Mouse (Mus musculus) MEL (cell line): ENCODE measurements at regions not wholly inside any gene's neighbourhood (a gene's known extent, or its start where the extent isn't known, plus 50 kb on each side); places are given as distances from the start of the nearest gene placed in this dataset.

Experiments used
- DNase-seq: peaks from one replicate; pipeline ENCODE4 v3.0.0; 2011; ENCODE audit warnings: low read depth, low spot score
- H3K27ac ChIP-seq: 2 replicates; pipeline ENCODE4 v1.5.1; 2012; ENCODE audit warnings: low read depth, mild to moderate bottlenecking, control low read depth, low read length, moderate library complexity; ENCODE audit not compliant: control insufficient read depth
- H3K27me3 ChIP-seq, 2 experiments: fragments of 150-350 bp in 1 of 2; sonication (generic) in 1 of 2; 2 replicates each; pipeline ENCODE4 v1.6.1; 2012; ENCODE audit warnings: low read length in 2 of 2, mild to moderate bottlenecking in 2 of 2, improper control_type of control experiment in 1 of 2, moderate library complexity in 1 of 2; ENCODE audit not compliant: insufficient read depth in 2 of 2, control insufficient read depth in 1 of 2
- H3K36me3 ChIP-seq, 2 experiments: 2 replicates each; pipeline ENCODE4 v1.6.1; 2012 to 2014; ENCODE audit warnings: low read length in 2 of 2, improper control_type of control experiment in 1 of 2, inconsistent platforms in 1 of 2, mild to moderate bottlenecking in 1 of 2; ENCODE audit not compliant: insufficient read depth in 2 of 2, control insufficient read depth in 1 of 2
- H3K4me1 ChIP-seq, 2 experiments: fragments of 150-350 bp in 1 of 2; sonication (generic) in 1 of 2; 2 replicates each; pipeline ENCODE4 v1.6.1; 2012; ENCODE audit warnings: low read length in 2 of 2, improper control_type of control experiment in 1 of 2, mild to moderate bottlenecking in 1 of 2; ENCODE audit not compliant: insufficient read depth in 2 of 2, control insufficient read depth in 1 of 2
- H3K4me3 ChIP-seq, 2 experiments: fragments of 150-350 bp in 1 of 2; sonication (generic) in 1 of 2; 2 replicates each; pipeline ENCODE4 v1.5.1; 2012; ENCODE audit warnings: low read depth in 2 of 2, low read length in 2 of 2, mild to moderate bottlenecking in 2 of 2, moderate library complexity in 2 of 2, control low read depth in 1 of 2, improper control_type of control experiment in 1 of 2; ENCODE audit not compliant: control insufficient read depth in 1 of 2, insufficient read depth in 1 of 2
- H3K79me2 ChIP-seq: 2 replicates; pipeline ENCODE4 v1.6.1; 2012; ENCODE audit warnings: mild to moderate bottlenecking, low read length, moderate library complexity; ENCODE audit not compliant: control insufficient read depth, poor library complexity, insufficient read depth
- H3K9ac ChIP-seq: 2 replicates; pipeline ENCODE4 v1.6.1; 2012; ENCODE audit warnings: low read depth, mild to moderate bottlenecking, control low read depth, low read length, moderate library complexity; ENCODE audit not compliant: control insufficient read depth, poor library complexity, severe bottlenecking
- H3K9me3 ChIP-seq: fragments of 150-350 bp; sonication (generic); replicated peaks from 2 replicates; pipeline ENCODE4 v1.6.1; 2012; ENCODE audit warnings: mild to moderate bottlenecking, low read length, improper control_type of control experiment, moderate library complexity; ENCODE audit not compliant: insufficient read depth
- CHD2 ChIP-seq: IDR thresholded peaks from 2 replicates; pipeline ENCODE4 v1.6.1; 2011; ENCODE audit warnings: low read length, improper control_type of control experiment
- CTCF ChIP-seq, 3 experiments: IDR thresholded peaks in 2 of 3; conservative IDR thresholded peaks in 1 of 3; 2 replicates each; pipeline ENCODE4 v1.5.1; 2011 to 2012; ENCODE audit warnings: low read length in 3 of 3, low read depth in 2 of 3, mild to moderate bottlenecking in 2 of 3, improper control_type of control experiment in 1 of 3, inconsistent platforms in 1 of 3, mixed read lengths in 1 of 3, moderate library complexity in 1 of 3; ENCODE audit not compliant: control insufficient read depth in 1 of 3, insufficient read depth in 1 of 3, poor library complexity in 1 of 3, severe bottlenecking in 1 of 3
- E2F4 ChIP-seq: IDR thresholded peaks from 2 replicates; pipeline ENCODE4 v1.6.1; 2011; ENCODE audit warnings: low read depth, low read length, improper control_type of control experiment, borderline replicate concordance
- ETS1 ChIP-seq: IDR thresholded peaks from 2 replicates; pipeline ENCODE4 v1.6.1; 2012; ENCODE audit warnings: low read depth, mild to moderate bottlenecking, inconsistent platforms, low read length, improper control_type of control experiment, moderate library complexity
- HCFC1 ChIP-seq: IDR thresholded peaks from 2 replicates; pipeline ENCODE4 v1.6.1; 2012; ENCODE audit warnings: low read depth, mild to moderate bottlenecking, inconsistent platforms, low read length, improper control_type of control experiment, moderate library complexity
- JUND ChIP-seq: IDR thresholded peaks from 2 replicates; pipeline ENCODE4 v1.6.1; 2011; ENCODE audit warnings: low read depth, mild to moderate bottlenecking, improper control_type of control experiment, low read length
- MAFK ChIP-seq: IDR thresholded peaks from 2 replicates; pipeline ENCODE4 v1.6.1; 2011; ENCODE audit warnings: low read depth, mild to moderate bottlenecking, low read length, improper control_type of control experiment, borderline replicate concordance
- MAX ChIP-seq: IDR thresholded peaks from 2 replicates; pipeline ENCODE4 v1.6.1; 2011; ENCODE audit warnings: low read length, improper control_type of control experiment
- MAZ ChIP-seq: IDR thresholded peaks from 2 replicates; pipeline ENCODE4 v1.6.1; 2012; ENCODE audit warnings: low read depth, mild to moderate bottlenecking, inconsistent platforms, low read length, improper control_type of control experiment
- MXI1 ChIP-seq: IDR thresholded peaks from 2 replicates; pipeline ENCODE4 v1.6.1; 2011; ENCODE audit warnings: mild to moderate bottlenecking, low read depth, low read length, improper control_type of control experiment
- MYB ChIP-seq: IDR thresholded peaks from 2 replicates; pipeline ENCODE4 v1.6.1; 2011; ENCODE audit warnings: mild to moderate bottlenecking, low read depth, low read length, improper control_type of control experiment
- MYC ChIP-seq: IDR thresholded peaks from 2 replicates; pipeline ENCODE4 v1.6.1; 2011; ENCODE audit warnings: low read depth, mild to moderate bottlenecking, low read length, improper control_type of control experiment, moderate library complexity
- NELFE ChIP-seq: IDR thresholded peaks from 2 replicates; pipeline ENCODE4 v1.6.1; 2011; ENCODE audit warnings: low read depth, low read length, improper control_type of control experiment
- POLR2A ChIP-seq, 2 experiments: IDR thresholded peaks; 2 replicates each; pipeline ENCODE4 v1.6.1; 2011 to 2012; ENCODE audit warnings: low read length in 2 of 2, mild to moderate bottlenecking in 2 of 2, control low read depth in 1 of 2, improper control_type of control experiment in 1 of 2, low read depth in 1 of 2, moderate library complexity in 1 of 2; ENCODE audit not compliant: control insufficient read depth in 1 of 2, insufficient read depth in 1 of 2, poor library complexity in 1 of 2
- POLR2AphosphoS5 ChIP-seq: IDR thresholded peaks from 2 replicates; pipeline ENCODE4 v1.6.1; 2012; ENCODE audit warnings: low read depth, borderline replicate concordance, mild to moderate bottlenecking, inconsistent platforms, low read length, moderate library complexity, mixed read lengths
- RCOR1 ChIP-seq: IDR thresholded peaks from 2 replicates; pipeline ENCODE4 v1.6.1; 2012; ENCODE audit warnings: low read depth, mild to moderate bottlenecking, inconsistent platforms, low read length, improper control_type of control experiment
- TAL1 ChIP-seq: IDR thresholded peaks from 2 replicates; pipeline ENCODE4 v1.6.1; 2012; ENCODE audit warnings: mild to moderate bottlenecking, inconsistent platforms, low read length, moderate library complexity, mixed read lengths
- TBP ChIP-seq: IDR thresholded peaks from 2 replicates; pipeline ENCODE4 v1.8.0; 2011; ENCODE audit warnings: low read depth, low read length, improper control_type of control experiment
- UBTF ChIP-seq: IDR thresholded peaks from 2 replicates; pipeline ENCODE4 v1.6.1; 2012; ENCODE audit warnings: low read depth, mild to moderate bottlenecking, inconsistent platforms, low read length, improper control_type of control experiment, moderate library complexity, borderline replicate concordance; ENCODE audit not compliant: insufficient read depth
- USF2 ChIP-seq, 2 experiments: IDR thresholded peaks; 2 replicates each; pipeline ENCODE4 v1.6.1; 2011 to 2012; ENCODE audit warnings: improper control_type of control experiment in 2 of 2, low read length in 2 of 2, borderline replicate concordance in 1 of 2, inconsistent platforms in 1 of 2, low read depth in 1 of 2, mild to moderate bottlenecking in 1 of 2; ENCODE audit not compliant: insufficient read depth in 1 of 2
- ZC3H11A ChIP-seq: IDR thresholded peaks from 2 replicates; pipeline ENCODE4 v1.6.1; 2012; ENCODE audit warnings: low read depth, mild to moderate bottlenecking, inconsistent platforms, low read length, improper control_type of control experiment
- ZKSCAN1 ChIP-seq: IDR thresholded peaks from 2 replicates; pipeline ENCODE4 v1.6.1; 2012; ENCODE audit warnings: low read depth, mild to moderate bottlenecking, inconsistent platforms, low read length, improper control_type of control experiment, moderate library complexity
- ZMIZ1 ChIP-seq: IDR thresholded peaks from 2 replicates; pipeline ENCODE4 v1.6.1; 2012; ENCODE audit warnings: low read depth, mild to moderate bottlenecking, inconsistent platforms, low read length, improper control_type of control experiment, moderate library complexity

- no peaks in the 10 kb centered on the region for H3K36me3 ChIP-seq
- H3K9me3 ChIP-seq: no peaks in the 10 kb centered on the region
- no peaks in the 10 kb centered on the region for H3K4me1 ChIP-seq
- TF ChIP-seq ZMIZ1 (no peak), CTCF (IDR thresholded peaks at IDR 0.05 in 2 of 3, conservative IDR thresholded peaks at IDR 0.05 in 1 of 3; ENCODE audit: control insufficient read depth in 1 of 3, insufficient read depth in 1 of 3, low read depth in 2 of 3, low read length in 3 of 3, poor library complexity in 1 of 3, severe bottlenecking in 1 of 3) (peak in 2 of 3 experiments; percentile 15 to 24; a peak in 2 of 6 replicates)
- TF ChIP-seq, all 39 proteins: peak for 1
- Histone ChIP-seq H3K27me3 (no peaks in the 10 kb centered on the region), H3K9ac (no peak overlapping the region), H3K4me3 (no peak overlapping the region), H3K79me2 (no peaks in the 10 kb centered on the region), H3K27ac (no peak overlapping the region)
- peak; percentile 4 for DNase-seq
Observed at GRCm38 (mm10) chr8:103399466-103399865, 614.0 kb upstream of the Cdh11 start.

GRCm38 (mm10) chr8:103400143-103400542 is 614.7 kb upstream of the Cdh11 start:
- DNase-seq: no peak
- H3K4me1 ChIP-seq: no peaks in the 10 kb centered on the region
- no peak overlapping the region for H3K4me3 ChIP-seq
- TF ChIP-seq CHD2 (no peak), MYC (no peak), MYB (no peak), TAL1 (no peak), CTCF (IDR thresholded peaks at IDR 0.05 in 2 of 3, conservative IDR thresholded peaks at IDR 0.05 in 1 of 3; ENCODE audit: control insufficient read depth in 1 of 3, insufficient read depth in 1 of 3, low read depth in 2 of 3, low read length in 3 of 3, poor library complexity in 1 of 3, severe bottlenecking in 1 of 3) (no peak), TBP (no peak), NELFE (no peak), RCOR1 (no peak), E2F4 (no peak), ZMIZ1 (no peak), ZC3H11A (no peak), ZKSCAN1 (no peak), MAZ (no peak), POLR2AphosphoS5 (no peak), MXI1 (no peak), POLR2A (IDR thresholded peaks at IDR 0.05; ENCODE audit: control insufficient read depth in 1 of 2, insufficient read depth in 1 of 2, low read depth in 1 of 2, low read length in 2 of 2, poor library complexity in 1 of 2) (no peak)
- no peak overlapping the region for H3K9ac ChIP-seq
- H3K79me2 ChIP-seq: no peaks in the 10 kb centered on the region
- H3K9me3 ChIP-seq: no peaks in the 10 kb centered on the region
- no peaks in the 10 kb centered on the region for H3K27me3 ChIP-seq
- H3K36me3 ChIP-seq: no peaks in the 10 kb centered on the region
- H3K27ac ChIP-seq: no peak overlapping the region

DNA sequence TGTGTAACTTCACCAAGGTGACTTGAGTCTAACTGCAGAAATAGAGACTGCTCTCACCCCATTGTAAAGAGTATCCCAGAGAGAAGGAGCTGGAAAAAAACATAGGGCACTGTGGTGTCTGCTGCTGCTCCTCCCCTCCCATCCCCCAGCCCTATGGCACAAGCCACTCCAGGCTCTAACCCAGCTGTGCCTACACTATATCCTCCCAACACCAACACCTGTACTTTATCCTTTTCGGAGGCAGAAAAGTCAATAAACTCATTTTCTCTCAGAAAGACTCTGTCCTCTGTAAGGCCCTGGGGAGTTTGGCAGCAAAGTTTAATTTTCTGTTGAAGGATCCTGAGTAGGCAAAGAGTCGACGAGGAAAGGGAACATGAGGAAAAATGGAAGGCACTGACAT is 617.3 kb upstream of the Cdh11 start:
- H3K27me3 ChIP-seq: no peaks in the 10 kb centered on the region
- no peaks in the 10 kb centered on the region for H3K36me3 ChIP-seq
- no peak overlapping the region for H3K9ac ChIP-seq
- no peak overlapping the region for H3K27ac ChIP-seq
- H3K79me2 ChIP-seq: no peaks in the 10 kb centered on the region
- H3K4me1 ChIP-seq: no peaks in the 10 kb centered on the region
- H3K4me3 ChIP-seq: no peak overlapping the region
- no peak for DNase-seq
- TF ChIP-seq ETS1 (no peak), HCFC1 (no peak), E2F4 (no peak), JUND (no peak), MYC (no peak), MAZ (no peak), MYB (no peak), MAFK (no peak), USF2 (IDR thresholded peaks at IDR 0.05; ENCODE audit: borderline replicate concordance in 1 of 2, insufficient read depth in 1 of 2, low read depth in 1 of 2, low read length in 2 of 2) (no peak), MAX (no peak), UBTF (no peak), POLR2A (IDR thresholded peaks at IDR 0.05; ENCODE audit: control insufficient read depth in 1 of 2, insufficient read depth in 1 of 2, low read depth in 1 of 2, low read length in 2 of 2, poor library complexity in 1 of 2) (no peak)
- TF ChIP-seq, all 39 proteins: peak for 0
- H3K9me3 ChIP-seq: no peaks in the 10 kb centered on the region
